Mouse (Mus musculus) natural killer cell, adult 2 months (primary cell): Measurements from ENCODE around the gene Msx1.

Experiments
- DNase-seq, 2 experiments: peaks; one replicate each; pipeline ENCODE4 v3.0.0; 2022; ENCODE audit warnings: low spot score in 2 of 2

The Msx1 gene

GRCm38 (mm10) chr5:37826706-37827625 is 2.6 kb upstream of the Msx1 start:
- DNase-seq: no peak

GRCm38 (mm10) chr5:37825611-37826445 is 1.4 kb upstream of the Msx1 start:
- DNase-seq: no peak

GRCm38 (mm10) chr5:37825111-37825600 is 773 bp upstream of the Msx1 start:
- no peak for DNase-seq

GRCm38 (mm10) chr5:37823721-37824460 is 492 bp downstream of the Msx1 start:
- DNase-seq: no peak

GRCm38 (mm10) chr5:37822791-37823720 is 1.3 kb downstream of the Msx1 start:
- no peak for DNase-seq

- DNase-seq: no peak
These were observed 2.2 kb downstream of the Msx1 start for GRCm38 (mm10) chr5:37822116-37822707.

GRCm38 (mm10) chr5:37821111-37821601 is 3.2 kb downstream of the Msx1 start:
- no peak for DNase-seq

- no peak for DNase-seq
These were observed 3.7 kb downstream of the Msx1 start for GRCm38 (mm10) chr5:37820689-37821088.

- no peak for DNase-seq
These were observed 4.4 kb downstream of the Msx1 start for GRCm38 (mm10) chr5:37819971-37820370.

- DNase-seq: no peak
These were observed 4.8 kb downstream of the Msx1 start for GRCm38 (mm10) chr5:37819541-37819940.

- DNase-seq: no peak
These were observed 5.7 kb downstream of the Msx1 start for GRCm38 (mm10) chr5:37818533-37819215.

- DNase-seq: no peak
These were observed 6.5 kb downstream of the Msx1 start for GRCm38 (mm10) chr5:37817658-37818532.

GRCm38 (mm10) chr5:37816907-37817657 is 7.3 kb downstream of the Msx1 start:
- DNase-seq: no peak

GRCm38 (mm10) chr5:37815909-37816308 is 8.5 kb downstream of the Msx1 start:
- no peak for DNase-seq

GRCm38 (mm10) chr5:37814169-37814568 is 10.2 kb downstream of the Msx1 start:
- no peak for DNase-seq

GRCm38 (mm10) chr5:37805291-37805690 is 19.1 kb downstream of the Msx1 start:
- DNase-seq: no peak

GRCm38 (mm10) chr5:37804512-37805118 is 19.8 kb downstream of the Msx1 start:
- DNase-seq: no peak
